Mouse (Mus musculus): ENCODE results near the gene Pou4f2. TPM values are rescaled to one million over a fixed set of nuclear protein-coding genes. Genes with fewer than 3 reads are reported as not detected.

The Pou4f2 gene
- polyA plus RNA-seq, 1 experiment from 2014 or later, result 0.15 TPM

DNA sequence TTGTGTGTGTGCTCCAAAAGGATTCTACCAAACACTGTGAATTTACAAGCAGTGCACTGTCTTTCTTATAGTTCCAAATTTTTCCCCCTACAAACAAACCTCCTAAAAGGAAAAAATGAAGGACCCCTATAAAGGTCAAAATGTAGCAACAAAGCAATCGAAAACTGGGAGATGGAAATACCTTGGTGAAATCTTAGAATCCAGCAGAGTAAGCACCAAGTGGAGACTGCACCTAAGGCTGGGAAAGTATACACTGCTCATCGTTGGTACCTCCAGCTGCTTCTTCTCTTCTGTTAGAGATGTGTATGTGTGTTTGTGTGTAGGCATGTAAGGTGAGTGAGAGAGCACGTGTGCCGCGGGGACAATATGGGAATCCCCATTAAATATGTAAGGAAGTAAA, 3.1 kb downstream of the Pou4f2 start:
- Histone ChIP-seq H3K4me3 (no peak overlapping the region), H3K4me1 (peaks cover 35% of the 10 kb centered on the region), H3K27ac (replicated peaks) (no peak overlapping the region), H3K27me3 (replicated peaks; ENCODE audit: low read depth, poor library complexity, severe bottlenecking) (peaks cover 100% of the 10 kb centered on the region), H3K36me3 (replicated peaks) (no peaks in the 10 kb centered on the region), H3K9me3 (no peaks in the 10 kb centered on the region)
- WGBS, result 7% methylated on average over 5 of the region's 5 CpGs
- DNase-seq (ENCODE audit: low spot score), result no peak

DNA sequence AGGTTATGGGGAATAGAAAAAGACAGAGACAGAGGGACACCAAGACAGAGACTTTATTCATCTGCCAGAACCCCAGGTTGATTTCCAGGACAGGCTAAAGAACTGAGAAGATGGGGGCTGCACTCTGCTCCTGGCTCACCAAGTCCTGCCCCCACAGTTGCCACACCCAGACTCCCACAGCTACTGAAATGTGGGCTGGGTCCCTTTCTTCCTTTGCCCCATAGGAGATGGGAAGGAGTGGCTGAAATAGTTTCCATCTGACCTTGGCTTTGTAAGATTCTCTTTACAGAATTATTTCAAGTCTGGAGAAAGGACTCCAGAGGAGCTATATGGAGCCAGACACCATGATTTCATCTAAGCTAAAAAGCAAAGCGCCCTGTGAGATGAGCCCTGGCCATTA, 4.0 kb downstream of the Pou4f2 start:
- no peak overlapping the region for H3K27ac ChIP-seq (replicated peaks)
- WGBS, result 12% methylated on average over 1 of the region's 1 CpGs
- no peak for DNase-seq (ENCODE audit: low spot score)
- no peaks in the 10 kb centered on the region for H3K36me3 ChIP-seq (replicated peaks)
- no peak overlapping the region for H3K4me3 ChIP-seq
- H3K9me3 ChIP-seq, result no peaks in the 10 kb centered on the region
- H3K4me1 ChIP-seq, result peaks cover 28% of the 10 kb centered on the region
- peaks cover 100% of the 10 kb centered on the region for H3K27me3 ChIP-seq (replicated peaks; ENCODE audit: low read depth, poor library complexity, severe bottlenecking)

DNA sequence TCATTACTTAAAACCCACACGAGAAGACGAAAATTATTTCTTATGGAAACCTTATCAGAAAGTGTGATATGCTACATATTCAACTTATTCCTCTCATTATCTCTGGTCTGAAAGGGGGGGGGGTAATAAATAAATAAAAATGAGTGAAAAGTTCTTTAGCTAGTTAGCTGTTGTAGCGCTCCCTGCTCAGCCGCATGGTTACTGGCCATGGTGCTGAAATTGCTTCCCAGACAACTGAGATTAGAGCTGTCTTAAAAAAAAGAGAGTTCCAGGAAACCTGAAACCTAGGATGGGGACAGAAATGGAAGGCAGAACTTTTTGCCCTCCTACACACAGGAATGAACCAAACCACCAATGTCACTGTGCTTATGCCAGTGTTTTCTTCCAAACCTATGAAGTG, 5.1 kb downstream of the Pou4f2 start:
- H3K9me3 ChIP-seq, result no peaks in the 10 kb centered on the region
- H3K36me3 ChIP-seq (replicated peaks), result no peaks in the 10 kb centered on the region
- H3K4me1 ChIP-seq, result peaks cover 26% of the 10 kb centered on the region
- no peak overlapping the region for H3K4me3 ChIP-seq
- H3K27me3 ChIP-seq (replicated peaks; ENCODE audit: low read depth, poor library complexity, severe bottlenecking), result peaks cover 100% of the 10 kb centered on the region
- no peak overlapping the region for H3K27ac ChIP-seq (replicated peaks)
- WGBS, result 4% methylated on average over 4 of the region's 4 CpGs
- DNase-seq (ENCODE audit: low spot score), result peak; percentile 79

- Histone ChIP-seq H3K27me3 (replicated peaks; ENCODE audit: low read depth, poor library complexity, severe bottlenecking) (peaks cover 100% of the 10 kb centered on the region), H3K4me3 (no peak overlapping the region), H3K27ac (replicated peaks) (no peak overlapping the region), H3K4me1 (peaks cover 10% of the 10 kb centered on the region), H3K36me3 (replicated peaks) (no peaks in the 10 kb centered on the region), H3K9me3 (no peaks in the 10 kb centered on the region)
- no peak for DNase-seq (ENCODE audit: low spot score)
- WGBS, result 3% methylated on average over 11 of the region's 11 CpGs
These were observed 8.3 kb downstream of the Pou4f2 start for GRCm38 (mm10) chr8:78428148-78428547.

DNA sequence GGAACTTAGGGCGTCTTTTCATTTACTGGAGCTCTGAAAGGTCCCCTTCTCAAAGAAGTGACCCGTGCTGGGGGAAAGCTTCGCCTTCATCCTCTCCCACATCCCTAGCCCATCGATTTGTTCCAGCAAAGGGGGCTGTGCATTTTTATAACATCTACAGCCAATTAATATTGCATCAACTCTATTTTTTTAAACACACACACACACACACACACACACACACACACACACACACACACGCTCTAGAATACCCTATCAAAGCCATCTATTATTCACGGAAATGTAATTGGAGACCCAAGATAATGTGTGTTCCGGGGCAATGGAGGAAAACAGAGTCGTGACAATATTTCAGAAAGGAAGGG, 8.7 kb downstream of the Pou4f2 start:
- Histone ChIP-seq H3K36me3 (replicated peaks) (no peaks in the 10 kb centered on the region), H3K4me3 (no peak overlapping the region), H3K4me1 (peaks cover 10% of the 10 kb centered on the region), H3K27ac (replicated peaks) (no peak overlapping the region), H3K27me3 (replicated peaks; ENCODE audit: low read depth, poor library complexity, severe bottlenecking) (peaks cover 100% of the 10 kb centered on the region), H3K9me3 (no peaks in the 10 kb centered on the region)
- under 1% methylated on average over 8 of the region's 8 CpGs for WGBS
- no peak for DNase-seq (ENCODE audit: low spot score)

- peak; percentile 21 for DNase-seq (ENCODE audit: low spot score)
- H3K27me3 ChIP-seq (replicated peaks; ENCODE audit: low read depth, poor library complexity, severe bottlenecking), result peaks cover 100% of the 10 kb centered on the region
- H3K4me3 ChIP-seq, result no peak overlapping the region; the same call in 1 of the 2 replicates
- no peaks in the 10 kb centered on the region for H3K9me3 ChIP-seq
- H3K4me1 ChIP-seq, result peaks cover 10% of the 10 kb centered on the region
- no peaks in the 10 kb centered on the region for H3K36me3 ChIP-seq (replicated peaks)
- H3K27ac ChIP-seq (replicated peaks), result no peak overlapping the region
- under 1% methylated on average over 32 of the region's 32 CpGs for WGBS
These were observed 9.3 kb downstream of the Pou4f2 start for GRCm38 (mm10) chr8:78426875-78427768.

GRCm38 (mm10) chr8:78426455-78426854, 10.0 kb downstream of the Pou4f2 start:
- Histone ChIP-seq H3K9me3 (no peaks in the 10 kb centered on the region), H3K27me3 (replicated peaks; ENCODE audit: low read depth, poor library complexity, severe bottlenecking) (peaks cover 100% of the 10 kb centered on the region), H3K36me3 (replicated peaks) (no peaks in the 10 kb centered on the region), H3K4me3 (no peak overlapping the region), H3K27ac (replicated peaks) (no peak overlapping the region), H3K4me1 (peaks cover 10% of the 10 kb centered on the region)
- DNase-seq (ENCODE audit: low spot score), result no peak
- under 1% methylated on average over 10 of the region's 10 CpGs for WGBS

DNA sequence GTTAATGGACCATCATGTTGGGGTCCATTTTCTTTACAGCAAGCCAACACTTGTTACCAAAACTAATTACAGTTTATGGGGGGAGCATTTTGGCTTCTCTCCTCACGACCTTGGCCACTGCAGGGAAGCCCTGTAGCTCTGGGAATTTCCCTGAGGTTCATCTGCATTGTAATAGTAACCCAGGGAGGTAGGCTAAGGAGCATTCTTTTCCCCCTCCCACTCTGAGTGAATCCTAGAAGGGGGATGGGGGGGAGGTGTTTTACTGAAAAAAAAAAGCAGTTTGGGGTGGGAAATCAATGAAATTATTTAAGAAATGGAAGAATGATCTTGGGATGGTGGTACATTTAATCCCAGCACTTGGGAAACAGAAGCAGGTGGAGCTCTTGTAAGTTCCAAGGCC, 12.5 kb downstream of the Pou4f2 start:
- Histone ChIP-seq H3K27me3 (replicated peaks; ENCODE audit: low read depth, poor library complexity, severe bottlenecking) (peaks cover 100% of the 10 kb centered on the region), H3K4me1 (peaks cover 24% of the 10 kb centered on the region), H3K36me3 (replicated peaks) (no peaks in the 10 kb centered on the region), H3K27ac (replicated peaks) (no peak overlapping the region), H3K4me3 (no peak overlapping the region), H3K9me3 (no peaks in the 10 kb centered on the region)
- 2% methylated on average over 1 of the region's 1 CpGs for WGBS
- no peak for DNase-seq (ENCODE audit: low spot score)

DNA sequence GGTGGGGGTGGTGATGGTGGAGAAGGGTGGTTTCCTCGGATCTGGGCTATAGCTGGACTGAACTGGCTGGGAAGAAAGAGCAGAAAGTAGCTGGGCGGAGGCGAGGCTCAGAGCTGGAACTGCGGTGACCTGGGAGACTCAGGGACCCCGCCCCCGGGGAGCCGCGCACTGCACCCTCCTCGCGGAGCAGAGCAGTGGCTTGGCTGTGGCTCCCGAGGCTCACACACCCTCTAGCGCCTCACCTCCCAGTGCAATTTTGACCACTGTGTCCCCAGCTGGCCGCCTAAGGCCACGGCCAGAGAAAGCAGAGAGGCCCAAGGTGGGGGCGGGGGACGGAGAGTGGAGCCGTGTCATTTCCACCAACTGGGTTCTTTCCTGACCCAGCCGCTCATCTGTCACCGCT, 16.3 kb downstream of the Pou4f2 start:
- peaks cover 73% of the 10 kb centered on the region for H3K27me3 ChIP-seq (replicated peaks; ENCODE audit: low read depth, poor library complexity, severe bottlenecking)
- peak overlapping the region; percentile 55 for H3K4me3 ChIP-seq
- H3K27ac ChIP-seq (replicated peaks), result no peak overlapping the region
- WGBS, result under 1% methylated on average over 19 of the region's 19 CpGs
- no peaks in the 10 kb centered on the region for H3K9me3 ChIP-seq
- H3K4me1 ChIP-seq, result peaks cover 14% of the 10 kb centered on the region
- H3K36me3 ChIP-seq (replicated peaks), result no peaks in the 10 kb centered on the region
- peak; percentile 62 for DNase-seq (ENCODE audit: low spot score)

GRCm38 (mm10) chr8:78419272-78419671, 17.2 kb downstream of the Pou4f2 start:
- Histone ChIP-seq H3K27ac (replicated peaks) (no peak overlapping the region), H3K4me1 (peaks cover 14% of the 10 kb centered on the region), H3K9me3 (no peaks in the 10 kb centered on the region), H3K36me3 (replicated peaks) (no peaks in the 10 kb centered on the region), H3K4me3 (peak overlapping the region; percentile 55), H3K27me3 (replicated peaks; ENCODE audit: low read depth, poor library complexity, severe bottlenecking) (peaks cover 65% of the 10 kb centered on the region)
- no peak for DNase-seq (ENCODE audit: low spot score)
- 23% methylated on average over 4 of the region's 4 CpGs for WGBS

- Histone ChIP-seq H3K27me3 (replicated peaks; ENCODE audit: low read depth, poor library complexity, severe bottlenecking) (no peaks in the 10 kb centered on the region), H3K4me1 (no peaks in the 10 kb centered on the region), H3K27ac (replicated peaks) (no peak overlapping the region), H3K36me3 (replicated peaks) (no peaks in the 10 kb centered on the region), H3K4me3 (no peak overlapping the region), H3K9me3 (no peaks in the 10 kb centered on the region)
- DNase-seq (ENCODE audit: low spot score), result no peak
- WGBS, result 91% methylated on average over 7 of the region's 7 CpGs
These were observed 45.7 kb downstream of the Pou4f2 start for GRCm38 (mm10) chr8:78390756-78391155.

Measured in embryonic facial prominence, embryonic 10.5 days (tissue).